Mouse (Mus musculus) megakaryocyte-erythroid progenitor cell, adult 5-6 weeks (primary cell): ENCODE data around the gene Itih1. TPM values are rescaled to one million over a fixed set of nuclear protein-coding genes. Genes with fewer than 3 reads are reported as not detected.
A peak's percentile ranks its signal among the peaks of the same experiment; 100 is the strongest.

Experiments
- ATAC-seq: replicated peaks from 2 replicates; pipeline ENCODE4 v1.8.0; 2016; ENCODE audit warnings: mild to moderate bottlenecking, inconsistent platforms; ENCODE audit not compliant: severe bottlenecking, poor library complexity, low FRiP score, low TSS enrichment
- total RNA-seq, 2 experiments: library from RNA; stranded (forward) in 1 of 2; stranded (reverse) in 1 of 2; fragments of 200-1000, 215-1000 nt in 1 of 2; fragments of >200 nt in 1 of 2; fragmentation: Nextera tagmentation in 1 of 2; gene quantifications; 2 replicates each; pipeline ENCODE4 v1.2.3; 2014 to 2017

Gene Itih1
- total RNA-seq, 2 experiments from 2014 or later, result not detected

DNA sequence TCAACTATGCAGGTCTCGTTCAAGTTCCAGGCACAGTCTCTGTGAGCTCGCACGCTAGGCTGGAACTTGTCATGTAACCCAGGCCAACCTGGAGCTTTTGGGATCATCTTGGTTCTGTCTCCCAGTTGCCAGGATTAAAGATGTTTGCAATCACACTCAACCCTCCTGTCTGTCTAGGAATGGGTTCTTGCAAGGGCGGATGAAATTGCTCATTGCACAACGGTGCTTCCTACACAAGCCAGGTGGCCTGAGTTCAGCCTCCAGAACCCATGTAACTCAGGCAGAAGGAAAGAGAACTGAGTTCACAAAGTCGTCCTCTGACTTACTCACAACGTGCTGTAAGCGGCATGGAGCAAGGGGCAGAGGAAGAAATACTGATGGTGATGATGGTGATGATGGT lies 31.9 kb downstream of the Itih1 start:
- ATAC-seq, result no peak

DNA sequence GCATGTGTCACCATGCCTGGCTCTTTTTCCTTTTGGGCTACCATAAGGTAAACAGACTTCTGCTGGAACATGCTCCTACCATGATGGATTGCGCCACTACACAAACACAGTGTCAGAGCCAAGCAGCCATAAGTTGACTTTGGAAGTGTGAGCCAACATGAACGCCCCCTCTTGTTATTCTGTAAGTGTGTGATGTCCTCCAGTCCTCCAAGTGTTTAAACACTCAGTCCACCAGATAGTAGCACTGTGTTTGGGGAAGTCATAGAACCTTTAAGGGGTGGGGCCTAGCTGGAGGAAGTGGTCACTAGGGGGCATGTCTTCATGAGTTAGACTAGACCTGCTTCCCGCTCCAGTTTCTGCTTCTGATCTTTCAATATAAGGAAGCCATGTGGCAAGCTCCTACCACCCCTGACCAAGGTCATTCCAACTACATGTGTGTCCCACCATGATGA lies 35.2 kb downstream of the Itih1 start:
- no peak for ATAC-seq

DNA sequence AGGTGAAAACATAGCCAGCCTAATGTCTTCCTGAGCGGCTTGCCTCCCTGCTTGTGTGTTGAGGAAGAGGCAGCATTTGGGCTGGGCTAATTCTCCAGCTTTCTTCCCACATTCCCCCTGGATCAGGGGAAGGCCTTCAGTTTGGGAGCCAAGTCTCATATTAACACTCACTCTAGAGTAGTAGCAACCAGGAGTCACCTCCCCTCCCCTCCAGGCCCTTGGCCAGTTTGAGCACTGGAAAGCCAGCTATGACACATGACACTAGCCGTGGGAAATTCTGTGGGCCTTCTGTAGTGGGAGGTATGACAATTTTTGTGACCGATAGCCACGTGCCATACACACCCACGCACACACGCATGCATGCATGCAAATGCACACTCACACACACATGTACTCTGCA lies 37.1 kb downstream of the Itih1 start:
- no peak for ATAC-seq

GRCm38 (mm10) chr14:30904307-30904706 lies 38.8 kb downstream of the Itih1 start:
- ATAC-seq, result no peak

- no peak for ATAC-seq
These were observed 40.1 kb downstream of the Itih1 start for GRCm38 (mm10) chr14:30903036-30903435.

DNA sequence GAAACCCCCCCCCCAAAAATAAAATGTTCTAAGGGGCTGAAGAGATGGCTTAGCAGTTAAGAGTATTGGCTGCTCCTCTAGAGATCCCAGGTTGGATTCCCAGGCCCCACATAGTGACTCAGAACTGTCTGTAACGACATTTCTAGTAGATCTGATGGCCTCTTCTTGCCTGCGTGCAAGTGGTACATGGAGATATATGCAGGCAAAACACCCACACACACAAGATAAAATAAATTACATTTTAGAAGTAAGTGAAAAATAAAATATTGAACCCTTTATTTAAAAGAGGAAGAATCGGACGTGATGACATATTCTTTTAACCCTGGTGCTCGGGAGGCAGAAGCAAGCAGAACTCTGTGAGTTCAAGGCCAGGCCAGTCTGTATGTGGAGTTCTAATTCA lies 40.5 kb downstream of the Itih1 start:
- ATAC-seq, result no peak

DNA sequence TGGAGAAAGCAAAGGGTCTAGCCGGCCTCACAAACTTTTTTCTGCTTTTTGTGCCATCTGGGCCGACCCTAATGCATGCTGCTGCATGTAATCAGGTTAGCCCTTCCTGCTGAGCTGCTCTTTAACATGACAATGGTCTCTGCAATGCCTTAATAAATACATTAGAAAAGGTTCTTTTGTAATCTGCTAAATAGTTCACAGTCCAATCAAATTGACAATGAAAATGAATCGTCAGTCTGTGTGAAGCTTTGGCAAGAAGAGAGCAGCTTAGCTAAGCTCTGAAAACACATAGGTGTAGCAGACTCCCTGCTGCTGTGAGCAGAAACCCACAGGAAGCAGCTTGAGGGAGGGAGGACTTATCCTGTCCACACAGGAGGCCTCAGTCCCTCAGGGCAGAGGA lies 43.1 kb downstream of the Itih1 start:
- no peak for ATAC-seq

GRCm38 (mm10) chr14:30888271-30888732 lies 54.8 kb downstream of the Itih1 start:
- ATAC-seq, result peak; percentile 48

DNA sequence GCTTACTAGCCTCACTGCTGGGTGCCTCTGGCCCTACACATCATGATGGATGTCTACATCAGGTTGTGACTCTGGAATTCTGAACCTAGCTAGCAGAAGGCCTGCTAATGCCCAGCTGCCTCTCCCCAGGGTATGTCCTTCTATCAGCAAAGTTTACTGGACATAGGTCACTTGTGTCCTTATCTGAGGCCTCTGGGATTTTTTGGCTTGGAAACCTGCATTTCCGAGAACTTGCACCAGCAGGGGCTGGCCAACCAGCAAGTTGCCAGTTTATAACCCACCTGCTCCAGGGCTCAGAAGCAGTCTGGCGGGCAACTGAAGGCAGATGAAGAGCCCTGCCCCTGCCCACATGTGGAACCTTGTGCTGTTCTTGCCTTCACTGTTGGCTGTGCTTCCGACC lies 56.9 kb downstream of the Itih1 start, which contains the start of gene Itih4:
Gene Itih4, plus strand, starts transcription at position 273 of the 400 bp plus-strand sequence.
- ATAC-seq, result no peak

DNA sequence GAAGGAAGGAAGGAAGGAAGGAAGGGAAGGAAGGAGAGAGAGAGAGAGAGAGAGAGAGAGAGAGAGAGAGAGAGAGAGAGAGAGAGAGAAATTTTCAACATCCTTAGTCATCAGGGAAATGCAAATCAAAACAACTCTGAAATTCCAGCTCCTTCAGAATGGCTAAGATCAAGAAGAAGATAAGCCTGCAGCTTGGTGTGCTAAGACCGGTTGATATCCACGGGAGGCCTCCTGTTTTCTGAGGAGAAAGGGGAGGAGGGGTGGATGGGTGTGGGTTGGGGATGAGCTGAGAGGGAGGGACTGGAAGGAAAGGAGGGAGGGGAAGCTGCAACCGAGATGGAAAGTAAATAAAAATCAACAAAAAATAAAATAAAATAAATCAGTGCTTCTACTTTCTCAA lies 57.8 kb downstream of the Itih1 start:
- ATAC-seq, result no peak

- peak; percentile 15; the same call in 1 of the 2 replicates for ATAC-seq
These were observed 61.4 kb downstream of the Itih1 start for GRCm38 (mm10) chr14:30881718-30882108.

GRCm38 (mm10) chr14:30880811-30881717 lies 62.0 kb downstream of the Itih1 start:
- peak; percentile 68 for ATAC-seq

GRCm38 (mm10) chr14:30880251-30880650 lies 62.8 kb downstream of the Itih1 start:
- ATAC-seq, result no peak

GRCm38 (mm10) chr14:30879794-30880193 lies 63.3 kb downstream of the Itih1 start:
- no peak for ATAC-seq

Other genes starting within 250 kb of the Itih1 start
- 22.3 and 26.3 TPM in 2 replicates for gene Sfmbt1, start 228.4 kb downstream of the Itih1 start, total RNA-seq (2014; fragmentation: Nextera tagmentation)
- 12.7 and 13.7 TPM in 2 replicates for gene Sfmbt1, start 228.4 kb downstream of the Itih1 start, total RNA-seq (2017)
- gene Tmem110, start 117.7 kb downstream of the Itih1 start, total RNA-seq (2014; fragmentation: Nextera tagmentation), result 3.3 and 14.3 TPM in 2 replicates
- gene Tmem110, start 117.7 kb downstream of the Itih1 start, total RNA-seq (2017), result 4.1 and 6.9 TPM in 2 replicates
- 0.52 and 1.4 TPM in 2 replicates for gene Mustn1, start 64.1 kb downstream of the Itih1 start, total RNA-seq (2014; fragmentation: Nextera tagmentation)
- gene Mustn1, start 64.1 kb downstream of the Itih1 start, total RNA-seq (2017), result 1.2 TPM in 1 of 2 replicates, not detected in the other
- gene Itih4, start 56.8 kb downstream of the Itih1 start, total RNA-seq (2014; fragmentation: Nextera tagmentation), result not detected in 2 replicates
- gene Itih4, start 56.8 kb downstream of the Itih1 start, total RNA-seq (2017), result not detected in 2 replicates
- gene Itih3, start 19.5 kb downstream of the Itih1 start, total RNA-seq (2014; fragmentation: Nextera tagmentation), result not detected in 2 replicates
- gene Itih3, start 19.5 kb downstream of the Itih1 start, total RNA-seq (2017), result not detected in 2 replicates
- gene Nek4, start 8.1 kb upstream of the Itih1 start, total RNA-seq (2014; fragmentation: Nextera tagmentation), result 7.8 and 8.2 TPM in 2 replicates
- 8.3 and 10.7 TPM in 2 replicates for gene Nek4, start 8.1 kb upstream of the Itih1 start, total RNA-seq (2017)
- gene Glt8d1, start 58.1 kb upstream of the Itih1 start, total RNA-seq (2014; fragmentation: Nextera tagmentation), result 41.3 and 42.4 TPM in 2 replicates
- gene Glt8d1, start 58.1 kb upstream of the Itih1 start, total RNA-seq (2017), result 19.3 and 44.1 TPM in 2 replicates
- 188 and 214 TPM in 2 replicates for gene Spcs1, start 58.4 kb upstream of the Itih1 start, total RNA-seq (2014; fragmentation: Nextera tagmentation)
- 91.6 and 97.9 TPM in 2 replicates for gene Spcs1, start 58.4 kb upstream of the Itih1 start, total RNA-seq (2017)
- 64.6 and 83.6 TPM in 2 replicates for gene Pbrm1, start 75.8 kb upstream of the Itih1 start, total RNA-seq (2014; fragmentation: Nextera tagmentation)
- gene Pbrm1, start 75.8 kb upstream of the Itih1 start, total RNA-seq (2017), result 75.7 and 82.9 TPM in 2 replicates
- 442 and 595 TPM in 2 replicates for gene Gnl3, start 75.9 kb upstream of the Itih1 start, total RNA-seq (2014; fragmentation: Nextera tagmentation)
- 624 and 645 TPM in 2 replicates for gene Gnl3, start 75.9 kb upstream of the Itih1 start, total RNA-seq (2017)
- gene Smim4, start 185.7 kb upstream of the Itih1 start, total RNA-seq (2014; fragmentation: Nextera tagmentation), result 161 and 205 TPM in 2 replicates
- gene Smim4, start 185.7 kb upstream of the Itih1 start, total RNA-seq (2017), result 56.2 and 61.8 TPM in 2 replicates
- gene Nt5dc2, start 187.8 kb upstream of the Itih1 start, total RNA-seq (2014; fragmentation: Nextera tagmentation), result 82.3 and 91.5 TPM in 2 replicates
- 49.2 and 87.0 TPM in 2 replicates for gene Nt5dc2, start 187.8 kb upstream of the Itih1 start, total RNA-seq (2017)
- 0.20 and 0.37 TPM in 2 replicates for gene Stab1, start 225.4 kb upstream of the Itih1 start, total RNA-seq (2014; fragmentation: Nextera tagmentation)
- gene Stab1, start 225.4 kb upstream of the Itih1 start, total RNA-seq (2017), result not detected in 2 replicates